Mouse (Mus musculus) midbrain, embryonic 10.5 days (tissue): ENCODE measurements around the gene Hdac9. TPM values are rescaled to one million over a fixed set of nuclear protein-coding genes. Genes with fewer than 3 reads are reported as not detected.
"Not testable (repeated sequence)": the region's sequence is repeated elsewhere in the genome, so short reads cannot be mapped to it uniquely, and the experiment has no call there.

Source experiments
- DNase-seq: peaks from one replicate; pipeline ENCODE4 v3.0.0-alpha.2; 2017; ENCODE audit warnings: low spot score
- H3K27ac ChIP-seq: fragments of 300-500 bp; sonication (generic); replicated peaks from 2 replicates; pipeline ENCODE4 v1.5.1; 2016; ENCODE audit warnings: mild to moderate bottlenecking
- H3K27me3 ChIP-seq: fragments of 300-500 bp; sonication (generic); 2 replicates; pipeline ENCODE4 v1.6.1; 2016; ENCODE audit warnings: low read depth, mild to moderate bottlenecking; ENCODE audit not compliant: poor library complexity, severe bottlenecking
- H3K36me3 ChIP-seq: fragments of 300-500 bp; sonication (generic); 2 replicates; pipeline ENCODE4 v1.6.1; 2016; ENCODE audit warnings: mild to moderate bottlenecking, moderate library complexity
- H3K4me1 ChIP-seq: fragments of 300-500 bp; sonication (generic); 2 replicates; pipeline ENCODE4 v1.6.1; 2016
- H3K4me3 ChIP-seq: fragments of 300-500 bp; sonication (generic); 2 replicates; pipeline ENCODE4 v1.5.1; 2016; ENCODE audit warnings: mild to moderate bottlenecking, moderate library complexity
- H3K9me3 ChIP-seq: fragments of 300-500 bp; sonication (generic); replicated peaks from 2 replicates; pipeline ENCODE4 v1.6.1; 2016; ENCODE audit warnings: mild to moderate bottlenecking
- WGBS: fragments of 180-500 bp; shearing (Covaris S2); methylation state at CpG from one replicate; pipeline ENCODE4 v1.1.7; 2016; 5-methylcytosine and 5-hydroxymethylcytosine counted together
- polyA plus RNA-seq: library from polyadenylated mRNA; unstranded; fragments of >200 nt; fragmentation: Nextera tagmentation; extraction: Ambion mirVana; gene quantifications from 2 replicates; pipeline ENCODE4 v1.2.1, GENCODE M21; 2016

The Hdac9 gene
- polyA plus RNA-seq, 1 experiment from 2014 or later: 7.9 TPM

- no peaks in the 10 kb centered on the region for H3K36me3 ChIP-seq
- no peaks in the 10 kb centered on the region for H3K9me3 ChIP-seq
- no peak for DNase-seq
- H3K27ac ChIP-seq: no peak overlapping the region
- H3K4me1 ChIP-seq: no peaks in the 10 kb centered on the region
- 83% methylated on average over 4 of the region's 4 CpGs for WGBS
- no peaks in the 10 kb centered on the region for H3K27me3 ChIP-seq
- H3K4me3 ChIP-seq: no peak overlapping the region
Observed at GRCm38 (mm10) chr12:34092953-34093352, 823.9 kb downstream of the Hdac9 start.

- Histone ChIP-seq H3K4me1 (no peaks in the 10 kb centered on the region), H3K27me3 (no peaks in the 10 kb centered on the region), H3K4me3 (no peak overlapping the region), H3K36me3 (no peaks in the 10 kb centered on the region), H3K27ac (no peak overlapping the region), H3K9me3 (no peaks in the 10 kb centered on the region)
- no peak for DNase-seq
- 92% methylated on average over 1 of the region's 1 CpGs for WGBS
Observed at GRCm38 (mm10) chr12:34091851-34092250, 825.0 kb downstream of the Hdac9 start.

GRCm38 (mm10) chr12:34087292-34087942, 829.5 kb downstream of the Hdac9 start:
- Histone ChIP-seq H3K27me3 (no peaks in the 10 kb centered on the region), H3K4me3 (no peak overlapping the region), H3K36me3 (no peaks in the 10 kb centered on the region), H3K9me3 (no peaks in the 10 kb centered on the region), H3K4me1 (no peaks in the 10 kb centered on the region), H3K27ac (no peak overlapping the region)
- 82% methylated on average over 2 of the region's 2 CpGs for WGBS
- DNase-seq: no peak

- DNase-seq: no peak
- Histone ChIP-seq H3K4me1 (no peaks in the 10 kb centered on the region), H3K9me3 (no peaks in the 10 kb centered on the region), H3K27ac (no peak overlapping the region), H3K36me3 (no peaks in the 10 kb centered on the region), H3K27me3 (no peaks in the 10 kb centered on the region), H3K4me3 (no peak overlapping the region)
- WGBS: 90% methylated on average over 2 of the region's 2 CpGs
Observed at GRCm38 (mm10) chr12:34076981-34077380, 839.9 kb downstream of the Hdac9 start.

GRCm38 (mm10) chr12:34075805-34076509, 840.9 kb downstream of the Hdac9 start:
- no peaks in the 10 kb centered on the region for H3K27me3 ChIP-seq
- 83% methylated on average over 9 of the region's 9 CpGs for WGBS
- H3K27ac ChIP-seq: no peak overlapping the region
- H3K36me3 ChIP-seq: no peaks in the 10 kb centered on the region
- H3K9me3 ChIP-seq: no peaks in the 10 kb centered on the region
- no peak overlapping the region for H3K4me3 ChIP-seq
- no peaks in the 10 kb centered on the region for H3K4me1 ChIP-seq
- DNase-seq: no peak

- WGBS: 89% methylated on average over 5 of the region's 5 CpGs
- DNase-seq: no peak
- Histone ChIP-seq H3K4me1 (no peaks in the 10 kb centered on the region), H3K27me3 (no peaks in the 10 kb centered on the region), H3K36me3 (no peaks in the 10 kb centered on the region), H3K27ac (no peak overlapping the region), H3K4me3 (no peak overlapping the region), H3K9me3 (no peaks in the 10 kb centered on the region)
Observed at GRCm38 (mm10) chr12:34052508-34052907, 864.4 kb downstream of the Hdac9 start.

GRCm38 (mm10) chr12:34052036-34052435, 864.9 kb downstream of the Hdac9 start:
- Histone ChIP-seq H3K9me3 (no peaks in the 10 kb centered on the region), H3K27me3 (no peaks in the 10 kb centered on the region), H3K36me3 (no peaks in the 10 kb centered on the region), H3K27ac (no peak overlapping the region), H3K4me3 (no peak overlapping the region), H3K4me1 (no peaks in the 10 kb centered on the region)
- 64% methylated on average over 3 of the region's 3 CpGs for WGBS
- DNase-seq: no peak

GRCm38 (mm10) chr12:34051112-34051511, 865.8 kb downstream of the Hdac9 start:
- no peaks in the 10 kb centered on the region for H3K36me3 ChIP-seq
- H3K4me3 ChIP-seq: no peak overlapping the region
- H3K27ac ChIP-seq: no peak overlapping the region
- H3K27me3 ChIP-seq: no peaks in the 10 kb centered on the region
- DNase-seq: peak; percentile 20
- H3K4me1 ChIP-seq: no peaks in the 10 kb centered on the region
- WGBS: 58% methylated on average over 7 of the region's 7 CpGs
- no peaks in the 10 kb centered on the region for H3K9me3 ChIP-seq

GRCm38 (mm10) chr12:34040949-34041348, 875.9 kb downstream of the Hdac9 start:
- Histone ChIP-seq H3K4me3 (no peak overlapping the region), H3K9me3 (no peaks in the 10 kb centered on the region), H3K36me3 (no peaks in the 10 kb centered on the region), H3K27ac (no peak overlapping the region), H3K27me3 (no peaks in the 10 kb centered on the region), H3K4me1 (no peaks in the 10 kb centered on the region)
- WGBS: 84% methylated on average over 6 of the region's 6 CpGs
- no peak for DNase-seq

- Histone ChIP-seq H3K9me3 (no peaks in the 10 kb centered on the region), H3K27ac (no peak overlapping the region), H3K4me1 (no peaks in the 10 kb centered on the region), H3K27me3 (no peaks in the 10 kb centered on the region), H3K4me3 (no peak overlapping the region), H3K36me3 (no peaks in the 10 kb centered on the region)
- 89% methylated on average over 7 of the region's 7 CpGs for WGBS
- DNase-seq: no peak
Observed at GRCm38 (mm10) chr12:34040061-34040460, 876.8 kb downstream of the Hdac9 start.

GRCm38 (mm10) chr12:34009796-34010195, 907.1 kb downstream of the Hdac9 start:
- not testable (repeated sequence) for H3K27ac ChIP-seq, H3K36me3 ChIP-seq, DNase-seq, H3K27me3 ChIP-seq, H3K4me1 ChIP-seq, H3K4me3 ChIP-seq, H3K9me3 ChIP-seq
- WGBS: 92% methylated on average over 1 of the region's 1 CpGs
